Mouse (Mus musculus) stomach, postnatal 0 days (tissue): ENCODE measurements around the gene Gm10663. TPM values are rescaled to one million over a fixed set of nuclear protein-coding genes. Genes with fewer than 3 reads are reported as not detected.

ENCODE experiments used
- ATAC-seq: fragments of 200-750 bp; cut with Nextera tagmentation; 2 replicates; pipeline ENCODE4 v1.8.0; 2017; ENCODE audit not compliant: low FRiP score, low TSS enrichment
- DNase-seq: peaks from one replicate; pipeline ENCODE4 v3.0.0-alpha.2; 2016; ENCODE audit warnings: low spot score
- H3K27ac ChIP-seq: fragments of 300-500 bp; sonication (generic); replicated peaks from 2 replicates; pipeline ENCODE4 v1.5.1; 2014; ENCODE audit warnings: mild to moderate bottlenecking, control low read depth
- H3K27me3 ChIP-seq: fragments of 300-500 bp; sonication (generic); 2 replicates; pipeline ENCODE4 v1.6.1; 2014; ENCODE audit warnings: low read length; ENCODE audit not compliant: control insufficient read depth, insufficient read depth
- H3K36me3 ChIP-seq: fragments of 300-500 bp; sonication (generic); 2 replicates; pipeline ENCODE4 v1.6.1; 2014; ENCODE audit warnings: low read length, mixed read lengths; ENCODE audit not compliant: control insufficient read depth, insufficient read depth
- H3K4me1 ChIP-seq: fragments of 300-500 bp; sonication (generic); replicated peaks from 2 replicates; pipeline ENCODE4 v1.6.1; 2014; ENCODE audit warnings: antibody characterized with exemption; ENCODE audit not compliant: control insufficient read depth, insufficient read depth
- H3K4me2 ChIP-seq: fragments of 300-500 bp; sonication (generic); replicated peaks from 2 replicates; pipeline ENCODE4 v1.6.1; 2014; ENCODE audit warnings: low read depth, mild to moderate bottlenecking, control low read depth, moderate library complexity
- H3K4me3 ChIP-seq: fragments of 300-500 bp; sonication (generic); 2 replicates; pipeline ENCODE4 v1.5.1; 2014; ENCODE audit warnings: low read depth, low read length, control low read depth
- H3K9ac ChIP-seq: fragments of 300-500 bp; sonication (generic); 2 replicates; pipeline ENCODE4 v1.6.1; 2014; ENCODE audit warnings: mild to moderate bottlenecking, low read length, control low read depth, mixed read lengths
- H3K9me3 ChIP-seq: fragments of 300-500 bp; sonication (generic); 2 replicates; pipeline ENCODE4 v1.6.1; 2016; ENCODE audit warnings: low read length; ENCODE audit not compliant: control insufficient read depth
- CTCF ChIP-seq: IDR thresholded peaks from 2 replicates; pipeline ENCODE4 v1.5.1; 2016; ENCODE audit warnings: antibody characterized with exemption, low read depth, mild to moderate bottlenecking, moderate library complexity
- EP300 ChIP-seq: optimal IDR thresholded peaks from 2 replicates; pipeline ENCODE3; 2016; ENCODE audit warnings: antibody characterized with exemption
- WGBS: fragments of 180-500 bp; shearing (Covaris S2); extraction: QIAGEN DNeasy Blood & Tissue Kit; methylation state at CpG from one replicate; pipeline ENCODE4 v1.1.7; 2014; 5-methylcytosine and 5-hydroxymethylcytosine counted together
- microRNA-seq: library from miRNA; unstranded; fragments of <30 nt; microRNA quantifications from one replicate; pipeline ENCODE4, GENCODE M21; 2016
- polyA plus RNA-seq: library from polyadenylated mRNA; unstranded; fragments of >200 nt; fragmentation: Nextera tagmentation; extraction: Ambion mirVana; gene quantifications from 2 replicates; pipeline ENCODE4 v1.2.1, GENCODE M21; 2015

The Gm10663 gene
- polyA plus RNA-seq, 1 experiment from 2014 or later: not detected

GRCm38 (mm10) chr8:65107936-65108718 lies 33.3 kb downstream of the Gm10663 start:
- no peaks in the 10 kb centered on the region for H3K36me3 ChIP-seq
- ATAC-seq: 0 out of 2 replicates have a peak, but pooled peaks have one; percentile 51
- TF ChIP-seq CTCF (no peak), EP300 (no peak)

DNA sequence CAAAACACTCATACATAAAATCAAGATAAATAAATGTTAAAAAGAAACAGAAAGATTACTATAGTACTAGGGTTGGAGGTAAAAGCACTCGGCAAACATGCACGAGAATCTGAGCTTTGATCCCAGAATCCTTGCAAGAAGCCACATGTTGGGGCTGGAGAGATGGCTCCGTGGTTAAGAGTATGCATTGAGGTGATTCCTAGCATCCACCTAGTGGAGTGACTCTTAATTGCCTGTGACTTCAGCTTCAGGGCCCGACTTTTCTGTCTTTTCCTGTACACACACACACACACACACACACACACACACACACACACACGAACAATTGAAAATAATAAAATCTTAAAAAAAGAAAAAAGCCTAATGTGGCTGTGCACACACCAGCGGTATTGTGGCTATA lies 34.1 kb downstream of the Gm10663 start:
- Histone ChIP-seq H3K4me3 (no peak overlapping the region), H3K9ac (no peak overlapping the region), H3K27ac (no peak overlapping the region), H3K4me1 (no peaks in the 10 kb centered on the region), H3K4me2 (no peak overlapping the region), H3K9me3 (no peaks in the 10 kb centered on the region), H3K27me3 (no peaks in the 10 kb centered on the region), H3K36me3 (no peaks in the 10 kb centered on the region)
- no peak for DNase-seq
- ATAC-seq: no peak
- TF ChIP-seq EP300: no peak
- peak; percentile 21; the same call in 1 of the 2 replicates for TF ChIP-seq CTCF
- WGBS: 56% methylated on average over 6 of the region's 6 CpGs

More at GRCm38 (mm10) chr8:65107936-65108718, 33.3 kb downstream of the Gm10663 start:
- Histone ChIP-seq H3K27ac (no peak overlapping the region), H3K27me3 (no peaks in the 10 kb centered on the region), H3K4me1 (no peaks in the 10 kb centered on the region), H3K9ac (no peak overlapping the region), H3K4me2 (no peak overlapping the region), H3K4me3 (no peak overlapping the region), H3K9me3 (no peaks in the 10 kb centered on the region)
- 87% methylated on average over 25 of the region's 25 CpGs for WGBS
- DNase-seq: no peak

- no peaks in the 10 kb centered on the region for H3K4me1 ChIP-seq
- no peaks in the 10 kb centered on the region for H3K9me3 ChIP-seq
- no peak overlapping the region for H3K9ac ChIP-seq
- H3K4me2 ChIP-seq: no peak overlapping the region
- H3K27me3 ChIP-seq: no peaks in the 10 kb centered on the region
- no peaks in the 10 kb centered on the region for H3K36me3 ChIP-seq
- H3K27ac ChIP-seq: no peak overlapping the region
- no peak for TF ChIP-seq EP300
- TF ChIP-seq CTCF: peak; percentile 92
- peak; percentile 78 for DNase-seq
- 35% methylated on average over 5 of the region's 5 CpGs for WGBS
- ATAC-seq: 0 out of 2 replicates have a peak, but pooled peaks have one; percentile 41
- no peak overlapping the region for H3K4me3 ChIP-seq
These were observed 35.5 kb downstream of the Gm10663 start for GRCm38 (mm10) chr8:65110285-65110691.

GRCm38 (mm10) chr8:65112092-65112491 lies 37.3 kb downstream of the Gm10663 start:
- ATAC-seq (no peak), DNase-seq (peak; percentile 35)
- TF ChIP-seq EP300: no peak
- TF ChIP-seq CTCF: no peak
- Histone ChIP-seq H3K9me3 (no peaks in the 10 kb centered on the region), H3K36me3 (no peaks in the 10 kb centered on the region), H3K27me3 (no peaks in the 10 kb centered on the region), H3K9ac (no peak overlapping the region), H3K27ac (no peak overlapping the region), H3K4me2 (no peak overlapping the region), H3K4me3 (no peak overlapping the region), H3K4me1 (no peaks in the 10 kb centered on the region)
- WGBS: 71% methylated on average over 6 of the region's 6 CpGs

- Histone ChIP-seq H3K9ac (no peak overlapping the region), H3K4me2 (no peak overlapping the region)
These were observed 51.2 kb downstream of the Gm10663 start for GRCm38 (mm10) chr8:65126014-65126413.

DNA sequence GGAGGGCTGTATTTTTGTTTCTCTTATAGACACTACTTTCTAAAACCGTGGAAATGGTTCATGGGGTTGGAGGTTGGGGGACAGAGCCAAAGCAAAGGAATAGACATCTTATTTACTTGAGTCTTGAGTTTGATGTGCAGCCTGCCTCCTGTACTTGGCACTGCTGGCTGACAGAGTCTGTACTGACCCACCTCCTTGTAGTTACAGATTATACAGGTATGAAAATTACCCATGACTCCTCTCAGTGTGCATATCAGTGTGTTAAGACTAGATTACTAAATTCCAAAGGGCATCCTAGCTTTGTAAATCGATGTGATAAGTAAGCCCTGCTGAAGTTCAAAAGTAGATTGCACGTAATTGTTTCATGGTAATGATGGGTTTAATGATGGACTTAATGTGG lies 51.6 kb downstream of the Gm10663 start:
- no peak overlapping the region for H3K4me2 ChIP-seq
- TF ChIP-seq EP300: no peak
- no peak for TF ChIP-seq CTCF
- H3K27me3 ChIP-seq: no peaks in the 10 kb centered on the region
- no peak overlapping the region for H3K27ac ChIP-seq
- no peak overlapping the region for H3K9ac ChIP-seq
- H3K9me3 ChIP-seq: no peaks in the 10 kb centered on the region
- no peak for ATAC-seq
- H3K4me3 ChIP-seq: no peak overlapping the region
- DNase-seq: no peak
- H3K4me1 ChIP-seq: no peaks in the 10 kb centered on the region
- no peaks in the 10 kb centered on the region for H3K36me3 ChIP-seq
- 67% methylated on average over 3 of the region's 3 CpGs for WGBS

More at GRCm38 (mm10) chr8:65126014-65126413, 51.2 kb downstream of the Gm10663 start:
- TF ChIP-seq CTCF (no peak), EP300 (no peak)
- WGBS: 46% methylated on average over 1 of the region's 1 CpGs
- no peak overlapping the region for H3K27ac ChIP-seq
- no peaks in the 10 kb centered on the region for H3K27me3 ChIP-seq
- H3K4me3 ChIP-seq: no peak overlapping the region
- H3K4me1 ChIP-seq: no peaks in the 10 kb centered on the region
- H3K9me3 ChIP-seq: no peaks in the 10 kb centered on the region
- ATAC-seq: no peak
- DNase-seq: no peak
- no peaks in the 10 kb centered on the region for H3K36me3 ChIP-seq

Small RNA genes lying within 50 kb of the gene (microRNA-seq; reads per million reads assigned to microRNA genes)
- gene Gm24333: not detected

Other genes starting within 250 kb of the Gm10663 start
- gene Klhl2, start 225.0 kb upstream of the Gm10663 start, polyA plus RNA-seq: 13.4 and 14.0 TPM in 2 replicates
- 36.6 and 37.2 TPM in 2 replicates for gene Tmem192, start 127.8 kb upstream of the Gm10663 start, polyA plus RNA-seq
- not detected in 2 replicates for gene Trim75, start 87.2 kb upstream of the Gm10663 start, polyA plus RNA-seq
- gene Trim61, start 56.5 kb upstream of the Gm10663 start, polyA plus RNA-seq: not detected in 2 replicates
- not detected in 2 replicates for gene Trim60, start 56.4 kb upstream of the Gm10663 start, polyA plus RNA-seq
- gene Apela, start 37.7 kb upstream of the Gm10663 start, polyA plus RNA-seq: 0.45 TPM in 2 replicates
- 15.0 and 17.6 TPM in 2 replicates for gene BC030870, start 54.5 kb downstream of the Gm10663 start, polyA plus RNA-seq